Mouse (Mus musculus) ES-Bruce4 (cell line): ENCODE data around the gene Hgd.

Experiments used
- CTCF ChIP-seq: IDR thresholded peaks from one replicate; pipeline ENCODE4 v1.8.1; 2011; ENCODE audit warnings: low read depth, low read length
- POLR2A ChIP-seq: IDR thresholded peaks from one replicate; pipeline ENCODE4 v1.8.1; 2011; ENCODE audit warnings: low read length; ENCODE audit not compliant: insufficient read depth

GRCm38 (mm10) chr16:37591551-37591950 lies 11.6 kb downstream of the Hgd start:
- TF ChIP-seq CTCF (no peak), POLR2A (no peak)
